Mouse (Mus musculus) liver, embryonic 11.5 days (tissue): ENCODE measurements around the gene Shisa5. TPM values are rescaled to one million over a fixed set of nuclear protein-coding genes. Genes with fewer than 3 reads are reported as not detected.

ENCODE experiments used
- ATAC-seq: fragments of 200-750 bp; cut with Nextera tagmentation; replicated peaks from 2 replicates; pipeline ENCODE4 v1.8.0; 2017; ENCODE audit warnings: moderate number of reproducible peaks, mild to moderate bottlenecking, moderate TSS enrichment, moderate library complexity; ENCODE audit not compliant: low FRiP score
- DNase-seq: peaks from one replicate; pipeline ENCODE4 v3.0.0-alpha.2; 2017; ENCODE audit warnings: low spot score
- H3K27ac ChIP-seq: fragments of 300-500 bp; sonication (generic); 2 replicates; pipeline ENCODE4 v1.5.1; 2014; ENCODE audit warnings: mild to moderate bottlenecking, low read depth, low read length, control low read depth
- H3K27me3 ChIP-seq: fragments of 300-500 bp; sonication (generic); replicated peaks from 2 replicates; pipeline ENCODE4 v1.6.1; 2014; ENCODE audit warnings: low read length, mixed read lengths; ENCODE audit not compliant: control insufficient read depth, insufficient read depth
- H3K36me3 ChIP-seq: fragments of 300-500 bp; sonication (generic); 2 replicates; pipeline ENCODE4 v1.6.1; 2014; ENCODE audit warnings: mild to moderate bottlenecking, low read length, moderate library complexity, mixed read lengths; ENCODE audit not compliant: control insufficient read depth, insufficient read depth
- H3K4me1 ChIP-seq: fragments of 300-500 bp; sonication (generic); replicated peaks from 2 replicates; pipeline ENCODE4 v1.6.1; 2014; ENCODE audit warnings: low read length, mixed read lengths; ENCODE audit not compliant: control insufficient read depth, insufficient read depth
- H3K4me2 ChIP-seq: fragments of 300-500 bp; sonication (generic); 2 replicates; pipeline ENCODE4 v1.6.1; 2014; ENCODE audit warnings: mild to moderate bottlenecking, control low read depth, moderate library complexity
- H3K4me3 ChIP-seq: fragments of 300-500 bp; sonication (generic); 2 replicates; pipeline ENCODE4 v1.5.1; 2014; ENCODE audit warnings: low read depth, low read length, control low read depth
- H3K9ac ChIP-seq: fragments of 300-500 bp; sonication (generic); 2 replicates; pipeline ENCODE4 v1.6.1; 2014; ENCODE audit warnings: low read depth, low read length, control low read depth
- H3K9me3 ChIP-seq: fragments of 300-500 bp; sonication (generic); 2 replicates; pipeline ENCODE4 v1.6.1; 2016; ENCODE audit warnings: low read length, inconsistent platforms, mixed read lengths; ENCODE audit not compliant: control insufficient read depth
- WGBS: fragments of 180-500 bp; shearing (Covaris S2); extraction: QIAGEN DNeasy Blood & Tissue Kit; methylation state at CpG from one replicate; pipeline ENCODE4 v1.1.7; 2014; 5-methylcytosine and 5-hydroxymethylcytosine counted together
- polyA plus RNA-seq: library from polyadenylated mRNA; unstranded; fragments of >200 nt; fragmentation: Nextera tagmentation; extraction: Ambion mirVana; gene quantifications from 2 replicates; pipeline ENCODE4 v1.2.1, GENCODE M21; 2014

The Shisa5 gene
- polyA plus RNA-seq, 1 experiment from 2014 or later = 33.7 TPM

GRCm38 (mm10) chr9:109096856-109097255 is 58.5 kb downstream of the Shisa5 start:
- 47% methylated on average over 6 of the region's 6 CpGs for WGBS
- H3K27me3 ChIP-seq = peaks cover 35% of the 10 kb centered on the region
- H3K9ac ChIP-seq = peak overlapping the region; percentile 13
- no peaks in the 10 kb centered on the region for H3K9me3 ChIP-seq
- peak overlapping the region; percentile 65 for H3K4me2 ChIP-seq
- H3K4me1 ChIP-seq = peaks cover 21% of the 10 kb centered on the region
- DNase-seq (no peak), ATAC-seq (no peak)
- no peaks in the 10 kb centered on the region for H3K36me3 ChIP-seq
- peak overlapping the region; percentile 61 for H3K4me3 ChIP-seq
- H3K27ac ChIP-seq = peak overlapping the region; percentile 4; the same call in 1 of the 2 replicates

GRCm38 (mm10) chr9:109097291-109097690 is 58.9 kb downstream of the Shisa5 start:
- 56% methylated on average over 6 of the region's 6 CpGs for WGBS
- Histone ChIP-seq H3K27me3 (peaks cover 35% of the 10 kb centered on the region), H3K4me3 (peak overlapping the region; percentile 61), H3K36me3 (no peaks in the 10 kb centered on the region; the same call in 1 of the 2 replicates), H3K9ac (no peak overlapping the region; the same call in 1 of the 2 replicates), H3K9me3 (no peaks in the 10 kb centered on the region), H3K27ac (peak overlapping the region; percentile 4; the same call in 1 of the 2 replicates), H3K4me2 (peak overlapping the region; percentile 65), H3K4me1 (peaks cover 21% of the 10 kb centered on the region)
- DNase-seq (no peak), ATAC-seq (no peak)

DNA sequence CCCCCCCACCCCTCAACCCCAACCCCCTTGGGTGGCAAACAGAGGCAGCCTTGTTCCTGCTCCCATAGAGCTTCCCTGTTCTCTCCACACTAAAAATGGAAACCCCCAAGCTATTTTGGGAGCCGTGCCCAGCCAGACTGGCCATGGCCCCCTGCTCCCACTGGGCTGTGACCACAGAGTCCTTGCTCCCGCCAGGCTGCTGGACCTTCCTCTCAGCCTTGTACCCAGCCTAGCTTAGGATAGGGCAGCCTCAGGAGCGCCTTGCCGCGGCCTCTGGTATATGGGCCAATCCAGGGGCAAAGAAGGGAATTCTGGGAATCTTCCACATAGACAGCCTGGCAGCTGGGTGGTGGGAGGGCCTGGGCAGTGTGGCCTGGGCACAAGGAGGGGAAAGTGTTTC is 59.5 kb downstream of the Shisa5 start:
- peaks cover 35% of the 10 kb centered on the region for H3K27me3 ChIP-seq
- no peak for DNase-seq
- H3K4me3 ChIP-seq = no peak overlapping the region

GRCm38 (mm10) chr9:109098366-109098765 is 60.0 kb downstream of the Shisa5 start:
- Histone ChIP-seq H3K4me2 (no peak overlapping the region), H3K9ac (no peak overlapping the region), H3K27me3 (peaks cover 35% of the 10 kb centered on the region), H3K27ac (no peak overlapping the region), H3K4me3 (no peak overlapping the region), H3K4me1 (peaks cover 21% of the 10 kb centered on the region), H3K36me3 (no peaks in the 10 kb centered on the region; the same call in 1 of the 2 replicates), H3K9me3 (no peaks in the 10 kb centered on the region)
- 87% methylated on average over 8 of the region's 8 CpGs for WGBS
- DNase-seq = no peak
- no peak for ATAC-seq

More for the DNA sequence above, 59.5 kb downstream of the Shisa5 start:
- WGBS = 66% methylated on average over 5 of the region's 5 CpGs
- ATAC-seq = no peak
- Histone ChIP-seq H3K9me3 (no peaks in the 10 kb centered on the region), H3K4me1 (peaks cover 21% of the 10 kb centered on the region), H3K36me3 (no peaks in the 10 kb centered on the region; the same call in 1 of the 2 replicates), H3K27ac (no peak overlapping the region), H3K4me2 (peak overlapping the region; percentile 65), H3K9ac (no peak overlapping the region)

- peaks cover 3% of the 10 kb centered on the region; the same call in 1 of the 2 replicates for H3K36me3 ChIP-seq
- ATAC-seq (no peak), DNase-seq (no peak)
- no peak overlapping the region for H3K4me2 ChIP-seq
- H3K4me3 ChIP-seq = no peak overlapping the region
- peaks cover 35% of the 10 kb centered on the region for H3K27me3 ChIP-seq
- H3K9ac ChIP-seq = no peak overlapping the region
- H3K4me1 ChIP-seq = peaks cover 21% of the 10 kb centered on the region
- 56% methylated on average over 6 of the region's 6 CpGs for WGBS
- H3K27ac ChIP-seq = no peak overlapping the region
- H3K9me3 ChIP-seq = no peaks in the 10 kb centered on the region
Measured at GRCm38 (mm10) chr9:109098969-109099368, 60.6 kb downstream of the Shisa5 start.

- peaks cover 21% of the 10 kb centered on the region for H3K27me3 ChIP-seq
- H3K4me2 ChIP-seq = no peak overlapping the region
- no peak overlapping the region for H3K4me3 ChIP-seq
- WGBS = 84% methylated on average over 20 of the region's 20 CpGs
- H3K4me1 ChIP-seq = peaks cover 15% of the 10 kb centered on the region
- H3K9me3 ChIP-seq = no peaks in the 10 kb centered on the region
- DNase-seq (no peak), ATAC-seq (no peak)
- H3K9ac ChIP-seq = no peak overlapping the region
- H3K27ac ChIP-seq = no peak overlapping the region
- H3K36me3 ChIP-seq = peaks cover 11% of the 10 kb centered on the region; the same call in 1 of the 2 replicates
Measured at GRCm38 (mm10) chr9:109100307-109100928, 62.1 kb downstream of the Shisa5 start.

DNA sequence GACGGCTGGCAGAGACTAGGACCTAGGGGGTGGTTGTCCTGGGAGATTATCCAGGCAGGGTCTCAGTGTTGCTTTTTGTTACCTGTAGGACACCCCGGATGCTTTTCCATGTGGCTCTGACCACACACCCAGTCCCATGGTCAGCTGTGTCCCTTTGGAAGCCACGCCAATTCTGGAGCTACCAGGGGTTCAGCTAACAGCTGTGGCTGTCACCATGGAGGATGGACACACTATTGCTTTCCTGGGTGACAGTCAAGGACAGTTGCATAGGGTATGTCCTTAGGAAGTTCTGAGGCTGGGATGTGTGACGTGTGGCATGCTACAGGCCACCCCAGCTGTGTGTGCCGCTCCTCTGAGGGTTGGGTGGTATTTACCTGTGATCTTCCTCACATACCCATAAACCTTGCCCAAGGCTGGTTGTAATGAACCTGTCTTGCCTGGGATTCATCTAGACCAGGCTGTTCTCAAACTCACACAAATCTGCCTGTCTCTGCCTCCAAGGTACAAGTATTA is 63.6 kb downstream of the Shisa5 start:
- H3K9ac ChIP-seq = no peak overlapping the region
- H3K36me3 ChIP-seq = peaks cover 13% of the 10 kb centered on the region; the same call in 1 of the 2 replicates
- 88% methylated on average over 5 of the region's 5 CpGs for WGBS
- peaks cover 15% of the 10 kb centered on the region for H3K4me1 ChIP-seq
- no peak overlapping the region for H3K4me3 ChIP-seq
- no peaks in the 10 kb centered on the region for H3K9me3 ChIP-seq
- peaks cover 5% of the 10 kb centered on the region for H3K27me3 ChIP-seq
- no peak overlapping the region for H3K27ac ChIP-seq
- ATAC-seq = no peak
- no peak for DNase-seq
- no peak overlapping the region for H3K4me2 ChIP-seq

DNA sequence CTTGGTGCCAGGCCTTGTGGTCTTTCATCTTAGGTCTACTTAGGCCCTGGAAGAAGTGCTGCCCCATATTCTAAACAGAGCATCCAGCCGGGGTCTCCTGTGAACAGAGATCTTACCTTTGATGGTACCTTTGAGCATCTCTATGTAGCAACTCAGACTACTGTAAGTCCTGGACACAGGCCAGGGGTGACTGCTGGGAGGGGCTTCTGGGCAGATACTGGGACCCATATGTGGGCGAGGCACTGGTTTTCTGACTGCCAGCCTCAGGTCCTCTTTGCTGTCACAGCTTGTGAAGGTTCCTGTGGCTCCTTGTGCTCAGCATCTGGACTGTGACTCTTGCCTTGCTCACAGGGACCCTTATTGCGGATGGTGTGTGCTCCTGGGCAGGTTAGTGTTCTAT is 64.2 kb downstream of the Shisa5 start:
- no peaks in the 10 kb centered on the region; the same call in 1 of the 2 replicates for H3K27me3 ChIP-seq

GRCm38 (mm10) chr9:109103250-109103649 is 64.9 kb downstream of the Shisa5 start:
- DNase-seq (no peak), ATAC-seq (no peak)
- Histone ChIP-seq H3K4me3 (no peak overlapping the region), H3K9ac (no peak overlapping the region), H3K9me3 (no peaks in the 10 kb centered on the region), H3K4me1 (peaks cover 7% of the 10 kb centered on the region), H3K27ac (no peak overlapping the region), H3K36me3 (peaks cover 17% of the 10 kb centered on the region; the same call in 1 of the 2 replicates), H3K27me3 (no peaks in the 10 kb centered on the region), H3K4me2 (no peak overlapping the region)
- WGBS = 74% methylated on average over 7 of the region's 7 CpGs

More for the DNA sequence above, 64.2 kb downstream of the Shisa5 start:
- 84% methylated on average over 3 of the region's 3 CpGs for WGBS
- ATAC-seq = no peak
- Histone ChIP-seq H3K4me1 (peaks cover 11% of the 10 kb centered on the region), H3K4me2 (no peak overlapping the region), H3K9ac (no peak overlapping the region), H3K27ac (no peak overlapping the region), H3K36me3 (peaks cover 13% of the 10 kb centered on the region; the same call in 1 of the 2 replicates), H3K9me3 (no peaks in the 10 kb centered on the region), H3K4me3 (no peak overlapping the region)
- no peak for DNase-seq
